Mouse (Mus musculus) forebrain, embryonic 13.5 days (tissue): ENCODE measurements at regions not wholly inside any gene's neighbourhood (a gene's known extent, or its start where the extent isn't known, plus 50 kb on each side); places are given as distances from the start of the nearest gene placed in this dataset.

ENCODE experiments used
- ATAC-seq: fragments of 200-750 bp; cut with Nextera tagmentation; 2 replicates; pipeline ENCODE4 v1.8.0; 2017
- H3K27ac ChIP-seq: fragments of 300-500 bp; sonication (generic); 2 replicates; pipeline ENCODE4 v1.5.1; 2015; ENCODE audit warnings: inconsistent platforms, mild to moderate bottlenecking, moderate library complexity
- H3K27me3 ChIP-seq: fragments of 300-500 bp; sonication (generic); 2 replicates; pipeline ENCODE4 v1.6.1; 2015; ENCODE audit warnings: mild to moderate bottlenecking, inconsistent platforms
- H3K36me3 ChIP-seq: fragments of 300-500 bp; sonication (generic); 2 replicates; pipeline ENCODE4 v1.6.1; 2015; ENCODE audit warnings: mild to moderate bottlenecking, inconsistent platforms; ENCODE audit not compliant: poor library complexity, severe bottlenecking
- H3K4me1 ChIP-seq: fragments of 300-500 bp; sonication (generic); 2 replicates; pipeline ENCODE4 v1.6.1; 2015; ENCODE audit warnings: inconsistent platforms
- H3K4me2 ChIP-seq: fragments of 300-500 bp; sonication (generic); 2 replicates; pipeline ENCODE4 v1.6.1; 2015; ENCODE audit warnings: inconsistent platforms, mild to moderate bottlenecking, moderate library complexity
- H3K4me3 ChIP-seq: fragments of 300-500 bp; sonication (generic); 2 replicates; pipeline ENCODE4 v1.5.1; 2015; ENCODE audit warnings: mild to moderate bottlenecking, inconsistent platforms
- H3K9ac ChIP-seq: fragments of 300-500 bp; sonication (generic); 2 replicates; pipeline ENCODE4 v1.6.1; 2015; ENCODE audit warnings: mild to moderate bottlenecking, inconsistent platforms
- H3K9me3 ChIP-seq: fragments of 300-500 bp; sonication (generic); replicated peaks from 2 replicates; pipeline ENCODE4 v1.6.1; 2016; ENCODE audit warnings: inconsistent platforms
- WGBS: fragments of 180-500 bp; shearing (Covaris S2); methylation state at CpG from one replicate; pipeline ENCODE4 v1.1.7; 2015; 5-methylcytosine and 5-hydroxymethylcytosine counted together

GRCm38 (mm10) chr6:50960341-50960740 lies 306.1 kb upstream of the Npvf start:
- no peak for ATAC-seq
- Histone ChIP-seq H3K27ac (no peak overlapping the region), H3K4me1 (0 out of 2 replicates have a peak, but pooled peaks cover 3% of the 10 kb centered on the region), H3K27me3 (no peaks in the 10 kb centered on the region), H3K9me3 (no peaks in the 10 kb centered on the region), H3K36me3 (no peaks in the 10 kb centered on the region), H3K4me3 (no peak overlapping the region), H3K4me2 (no peak overlapping the region), H3K9ac (no peak overlapping the region)
- 67% methylated on average over 5 of the region's 5 CpGs for WGBS

GRCm38 (mm10) chr6:50961592-50961991 lies 307.4 kb upstream of the Npvf start:
- no peak overlapping the region for H3K4me2 ChIP-seq
- ATAC-seq = no peak
- H3K4me1 ChIP-seq = 0 out of 2 replicates have a peak, but pooled peaks cover 3% of the 10 kb centered on the region
- 78% methylated on average over 6 of the region's 6 CpGs for WGBS
- no peaks in the 10 kb centered on the region for H3K9me3 ChIP-seq
- H3K27me3 ChIP-seq = no peaks in the 10 kb centered on the region
- H3K27ac ChIP-seq = no peak overlapping the region
- H3K9ac ChIP-seq = no peak overlapping the region
- no peaks in the 10 kb centered on the region for H3K36me3 ChIP-seq
- no peak overlapping the region for H3K4me3 ChIP-seq

- H3K4me1 ChIP-seq = no peaks in the 10 kb centered on the region
- no peak overlapping the region for H3K9ac ChIP-seq
- no peak for ATAC-seq
- no peak overlapping the region for H3K4me3 ChIP-seq
- no peaks in the 10 kb centered on the region for H3K27me3 ChIP-seq
- H3K27ac ChIP-seq = no peak overlapping the region
- WGBS = 92% methylated on average over 5 of the region's 5 CpGs
- H3K4me2 ChIP-seq = no peak overlapping the region
- no peaks in the 10 kb centered on the region for H3K9me3 ChIP-seq
- no peaks in the 10 kb centered on the region for H3K36me3 ChIP-seq
These were observed 314.3 kb upstream of the Npvf start for GRCm38 (mm10) chr6:50968546-50968945.

GRCm38 (mm10) chr6:50969341-50969740 lies 315.1 kb upstream of the Npvf start:
- no peak overlapping the region for H3K4me2 ChIP-seq
- ATAC-seq = no peak
- no peaks in the 10 kb centered on the region for H3K27me3 ChIP-seq
- no peak overlapping the region for H3K27ac ChIP-seq
- H3K4me1 ChIP-seq = no peaks in the 10 kb centered on the region
- no peak overlapping the region for H3K4me3 ChIP-seq
- H3K9ac ChIP-seq = no peak overlapping the region
- H3K36me3 ChIP-seq = no peaks in the 10 kb centered on the region
- WGBS = 78% methylated on average over 6 of the region's 6 CpGs
- no peaks in the 10 kb centered on the region for H3K9me3 ChIP-seq

DNA sequence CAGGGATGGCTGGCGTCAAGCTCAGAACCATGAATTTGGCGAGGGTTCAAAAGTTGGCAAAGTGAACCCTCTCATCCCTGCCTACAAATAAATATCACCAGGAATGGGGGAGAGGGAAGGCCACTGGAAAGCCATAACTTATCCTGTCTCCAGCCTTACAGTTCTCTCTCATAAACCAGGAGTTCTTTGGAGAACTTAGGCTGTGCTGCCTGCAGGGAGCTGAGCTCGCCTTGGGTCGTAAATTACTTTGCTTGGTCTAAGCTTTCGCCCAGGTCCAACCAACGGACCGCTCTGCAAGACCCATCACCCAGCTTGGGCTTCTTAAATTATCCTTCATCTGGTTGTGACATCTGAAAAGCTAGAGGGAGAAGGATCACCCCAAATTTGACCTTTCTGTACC lies 315.8 kb upstream of the Npvf start:
- H3K27ac ChIP-seq = no peak overlapping the region
- ATAC-seq = no peak
- no peaks in the 10 kb centered on the region for H3K36me3 ChIP-seq
- no peak overlapping the region for H3K4me2 ChIP-seq
- H3K9ac ChIP-seq = no peak overlapping the region
- H3K4me3 ChIP-seq = no peak overlapping the region
- H3K9me3 ChIP-seq = no peaks in the 10 kb centered on the region
- 87% methylated on average over 7 of the region's 7 CpGs for WGBS
- no peaks in the 10 kb centered on the region for H3K4me1 ChIP-seq
- 0 out of 2 replicates have a peak, but pooled peaks cover 1% of the 10 kb centered on the region for H3K27me3 ChIP-seq

DNA sequence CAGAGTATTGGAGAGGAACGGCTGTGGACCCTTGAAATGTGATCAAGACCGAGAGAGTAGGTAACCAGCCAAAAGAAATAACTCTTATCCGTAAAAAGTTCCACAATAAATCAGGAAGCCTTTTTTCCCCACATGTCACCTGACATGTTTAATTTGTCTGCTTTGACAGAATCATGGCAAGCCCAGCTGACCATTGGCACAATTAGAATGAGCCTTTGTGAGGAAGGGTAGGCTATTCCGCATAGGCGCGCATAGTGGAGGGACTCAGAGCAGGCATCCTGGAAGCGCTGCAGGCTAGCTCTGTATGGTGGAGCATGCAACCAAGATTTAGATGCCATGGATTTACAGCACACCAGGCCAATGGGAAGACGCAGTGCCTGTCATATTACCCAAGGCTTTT lies 316.5 kb upstream of the Npvf start:
- no peaks in the 10 kb centered on the region for H3K9me3 ChIP-seq
- 82% methylated on average over 8 of the region's 8 CpGs for WGBS
- H3K4me2 ChIP-seq = no peak overlapping the region
- no peaks in the 10 kb centered on the region for H3K36me3 ChIP-seq
- ATAC-seq = 0 out of 2 replicates have a peak, but pooled peaks have one; percentile 33
- H3K9ac ChIP-seq = no peak overlapping the region
- no peaks in the 10 kb centered on the region for H3K4me1 ChIP-seq
- H3K27me3 ChIP-seq = 0 out of 2 replicates have a peak, but pooled peaks cover 3% of the 10 kb centered on the region
- H3K4me3 ChIP-seq = no peak overlapping the region
- H3K27ac ChIP-seq = no peak overlapping the region

- 88% methylated on average over 4 of the region's 4 CpGs for WGBS
- no peak overlapping the region for H3K4me3 ChIP-seq
- H3K9me3 ChIP-seq = no peaks in the 10 kb centered on the region
- peaks cover 7% of the 10 kb centered on the region for H3K4me1 ChIP-seq
- no peak overlapping the region for H3K4me2 ChIP-seq
- ATAC-seq = no peak
- H3K27me3 ChIP-seq = peaks cover 9% of the 10 kb centered on the region; the same call in 1 of the 2 replicates
- H3K9ac ChIP-seq = no peak overlapping the region
- H3K27ac ChIP-seq = no peak overlapping the region
- H3K36me3 ChIP-seq = no peaks in the 10 kb centered on the region
These were observed 318.0 kb upstream of the Npvf start for GRCm38 (mm10) chr6:50972268-50972667.

GRCm38 (mm10) chr6:50973231-50973654 lies 319.0 kb upstream of the Npvf start:
- WGBS = 91% methylated on average over 2 of the region's 2 CpGs
- H3K4me3 ChIP-seq = no peak overlapping the region
- no peaks in the 10 kb centered on the region for H3K36me3 ChIP-seq
- H3K27me3 ChIP-seq = peaks cover 9% of the 10 kb centered on the region; the same call in 1 of the 2 replicates
- H3K9me3 ChIP-seq = no peaks in the 10 kb centered on the region
- H3K4me1 ChIP-seq = peaks cover 13% of the 10 kb centered on the region
- no peak overlapping the region for H3K4me2 ChIP-seq
- H3K9ac ChIP-seq = no peak overlapping the region
- no peak overlapping the region for H3K27ac ChIP-seq
- no peak for ATAC-seq

DNA sequence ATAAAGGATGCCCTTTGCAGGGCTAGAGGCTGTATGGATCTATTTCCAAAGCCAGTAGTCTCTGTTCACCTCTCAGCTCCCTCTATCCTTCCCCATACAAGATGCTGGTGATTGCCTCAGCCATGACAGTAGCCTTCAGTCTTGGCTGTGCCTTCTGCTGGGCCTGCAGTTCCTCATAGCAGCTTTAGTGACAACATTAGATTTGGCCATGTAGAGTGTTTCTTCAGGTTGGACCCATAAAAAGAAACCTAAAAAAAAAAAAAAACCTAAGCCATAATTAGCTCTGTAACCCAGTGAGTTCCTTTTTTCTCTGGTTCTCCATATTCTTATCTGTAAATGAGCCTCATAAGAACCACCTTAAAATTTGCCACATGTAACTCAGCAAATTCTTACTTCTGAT lies 319.6 kb upstream of the Npvf start:
- no peaks in the 10 kb centered on the region for H3K36me3 ChIP-seq
- peaks cover 9% of the 10 kb centered on the region; the same call in 1 of the 2 replicates for H3K27me3 ChIP-seq
- no peak for ATAC-seq
- H3K4me1 ChIP-seq = peaks cover 13% of the 10 kb centered on the region
- H3K4me3 ChIP-seq = no peak overlapping the region
- H3K9me3 ChIP-seq = no peaks in the 10 kb centered on the region
- no peak overlapping the region for H3K4me2 ChIP-seq
- no peak overlapping the region for H3K27ac ChIP-seq
- no peak overlapping the region for H3K9ac ChIP-seq

DNA sequence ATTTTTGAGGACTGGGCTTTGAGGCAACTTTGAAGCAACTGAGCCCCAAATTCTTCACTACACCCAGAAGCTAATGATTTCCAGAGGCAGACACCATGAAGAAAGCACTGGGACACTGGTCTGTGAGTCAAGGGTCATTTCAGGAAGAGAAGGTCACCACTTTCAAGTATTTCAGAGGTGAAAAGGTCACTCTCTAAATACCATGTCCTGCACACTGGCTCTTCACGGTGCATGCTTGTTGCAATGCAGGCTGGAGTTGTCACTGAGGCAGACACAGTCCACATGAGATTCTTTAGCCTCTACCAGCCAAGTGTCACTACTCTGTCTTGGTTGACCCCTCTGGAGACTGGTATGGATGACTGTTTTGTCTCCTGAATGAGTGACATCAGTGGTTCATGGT lies 320.7 kb upstream of the Npvf start:
- Histone ChIP-seq H3K36me3 (no peaks in the 10 kb centered on the region), H3K4me3 (no peak overlapping the region), H3K4me2 (no peak overlapping the region), H3K27me3 (peaks cover 9% of the 10 kb centered on the region; the same call in 1 of the 2 replicates), H3K4me1 (peaks cover 13% of the 10 kb centered on the region), H3K9ac (no peak overlapping the region), H3K9me3 (no peaks in the 10 kb centered on the region), H3K27ac (no peak overlapping the region)
- 65% methylated on average over 1 of the region's 1 CpGs for WGBS
- ATAC-seq = no peak

DNA sequence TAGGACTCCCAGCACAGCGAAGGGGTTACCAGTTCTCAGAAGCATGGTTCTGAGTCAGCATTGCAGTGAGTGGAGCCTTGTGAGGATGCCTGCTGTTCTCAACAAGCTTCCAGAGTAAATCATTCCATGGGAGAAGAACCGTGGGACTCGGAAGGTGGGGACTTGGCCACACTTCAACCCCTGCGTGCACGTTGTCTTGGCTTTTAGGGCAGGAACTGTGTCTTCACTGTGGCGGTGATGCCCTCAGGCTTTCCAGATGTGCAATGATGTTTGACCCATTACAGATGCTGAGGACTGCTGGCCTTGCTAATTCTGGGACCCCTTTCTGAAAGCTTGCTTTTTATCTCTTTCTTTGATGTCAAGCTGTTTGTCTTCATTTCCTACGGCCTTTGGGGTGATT lies 322.7 kb upstream of the Npvf start:
- peaks cover 9% of the 10 kb centered on the region; the same call in 1 of the 2 replicates for H3K27me3 ChIP-seq
- no peak overlapping the region for H3K4me2 ChIP-seq
- H3K27ac ChIP-seq = no peak overlapping the region
- H3K9ac ChIP-seq = no peak overlapping the region
- no peaks in the 10 kb centered on the region for H3K9me3 ChIP-seq
- H3K4me3 ChIP-seq = no peak overlapping the region
- peaks cover 21% of the 10 kb centered on the region for H3K4me1 ChIP-seq
- no peak for ATAC-seq
- H3K36me3 ChIP-seq = no peaks in the 10 kb centered on the region
- 29% methylated on average over 7 of the region's 7 CpGs for WGBS

DNA sequence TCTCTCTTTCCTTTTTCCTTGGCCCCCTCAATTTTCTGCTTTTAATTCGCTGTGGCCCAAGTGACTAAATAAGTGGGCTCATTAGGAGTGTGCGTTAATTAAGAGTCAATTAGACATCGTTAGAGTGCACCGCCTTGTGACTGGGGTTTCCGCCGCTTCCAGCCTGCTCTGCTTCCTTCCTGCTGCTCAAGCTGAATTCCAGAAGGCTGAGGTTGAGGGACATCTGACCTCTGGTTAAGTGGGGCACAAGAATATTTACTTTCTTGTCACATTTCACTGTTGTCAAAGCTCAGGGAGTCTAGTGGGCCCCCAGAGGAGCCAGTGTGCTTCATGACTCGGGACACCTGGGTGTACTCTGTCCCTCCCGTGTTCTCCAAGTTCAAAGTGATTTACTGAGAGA lies 323.1 kb upstream of the Npvf start:
- Histone ChIP-seq H3K27ac (no peak overlapping the region), H3K9me3 (no peaks in the 10 kb centered on the region), H3K4me3 (no peak overlapping the region), H3K4me1 (peaks cover 25% of the 10 kb centered on the region), H3K36me3 (no peaks in the 10 kb centered on the region), H3K4me2 (no peak overlapping the region), H3K27me3 (peaks cover 9% of the 10 kb centered on the region; the same call in 1 of the 2 replicates), H3K9ac (no peak overlapping the region)
- 12% methylated on average over 8 of the region's 8 CpGs for WGBS
- ATAC-seq = no peak

DNA sequence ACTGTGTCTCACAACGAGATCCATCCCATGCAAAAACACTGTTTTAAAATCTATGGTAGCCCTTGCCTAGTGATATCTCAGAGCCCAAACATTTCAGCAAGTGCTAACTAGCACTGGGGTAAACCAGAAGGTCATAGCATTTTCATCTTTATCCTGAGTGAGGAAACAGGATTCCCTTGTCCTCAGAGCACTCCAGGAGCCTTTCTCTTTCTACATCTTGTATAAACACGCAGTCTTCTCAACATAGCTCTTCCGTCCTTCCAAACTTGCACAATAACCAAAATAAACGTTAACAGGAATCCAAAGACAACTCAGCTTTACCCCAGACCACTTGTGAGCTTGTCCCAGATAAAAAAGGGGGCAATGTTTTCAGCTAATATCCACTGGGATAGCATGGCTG lies 323.8 kb upstream of the Npvf start:
- 84% methylated on average over 4 of the region's 4 CpGs for WGBS

More for the DNA sequence above, 323.8 kb upstream of the Npvf start:
- H3K9me3 ChIP-seq = no peaks in the 10 kb centered on the region
- no peak overlapping the region for H3K4me2 ChIP-seq
- H3K4me3 ChIP-seq = no peak overlapping the region
- peaks cover 26% of the 10 kb centered on the region for H3K4me1 ChIP-seq
- H3K36me3 ChIP-seq = no peaks in the 10 kb centered on the region
- no peak for ATAC-seq
- H3K27me3 ChIP-seq = peaks cover 9% of the 10 kb centered on the region; the same call in 1 of the 2 replicates
- no peak overlapping the region for H3K9ac ChIP-seq
- H3K27ac ChIP-seq = no peak overlapping the region
